Mouse (Mus musculus): ENCODE data around the gene Gadd45b. TPM values are rescaled to one million over a fixed set of nuclear protein-coding genes. Genes with fewer than 3 reads are reported as not detected.
A peak's percentile ranks its signal among the peaks of the same experiment; 100 is the strongest.

Gene Gadd45b
- 5.5 and 5.9 TPM in 2 replicates for polyA plus RNA-seq (2015; fragmentation: Nextera tagmentation; extraction: Ambion mirVana)

DNA sequence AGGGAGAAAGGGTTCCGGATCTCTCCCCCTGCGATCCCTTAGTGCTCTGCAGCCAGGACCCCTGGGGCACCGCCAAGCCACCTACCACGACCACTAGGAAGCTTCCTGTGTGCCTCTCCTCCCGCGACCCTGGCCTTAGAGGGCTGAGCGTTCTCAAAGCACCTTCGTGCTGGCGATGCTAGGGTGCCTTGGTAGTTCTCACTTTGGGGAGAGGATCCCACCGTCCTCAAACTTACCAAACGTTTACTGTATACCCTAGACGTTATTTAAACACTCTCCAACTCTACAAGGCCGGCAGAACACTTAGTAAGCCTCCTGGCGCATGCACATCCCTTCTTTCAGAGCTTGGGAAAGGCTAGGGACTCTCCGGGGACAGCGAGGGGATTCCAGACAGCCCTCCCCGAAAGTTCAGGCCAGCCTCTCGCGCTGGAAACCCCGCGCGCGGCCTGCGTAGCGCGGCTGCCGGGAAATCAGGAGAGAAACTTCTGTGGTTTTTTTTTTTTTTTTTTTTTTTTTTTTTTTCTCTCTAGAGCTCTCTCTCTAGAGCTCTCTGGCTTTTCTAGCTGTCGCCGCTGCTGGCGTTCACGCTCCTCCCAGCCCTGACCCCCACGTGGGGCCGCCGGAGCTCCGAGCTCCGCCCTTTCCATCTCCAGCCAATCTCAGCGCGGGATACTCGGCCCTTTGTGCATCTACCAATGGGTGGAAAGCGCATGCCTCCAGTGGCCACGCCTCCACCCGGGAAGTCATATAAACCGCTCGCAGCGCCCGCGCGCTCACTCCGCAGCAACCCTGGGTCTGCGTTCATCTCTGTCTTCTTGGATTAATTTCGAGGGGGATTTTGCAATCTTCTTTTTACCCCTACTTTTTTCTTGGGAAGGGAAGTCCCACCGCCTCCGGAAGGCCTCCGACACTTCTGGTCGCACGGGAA lies at the start of gene Gadd45b:
Gene Gadd45b (plus strand): TSS at position 775 of the 928 bp plus-strand sequence.
- Histone ChIP-seq H3K4me1 (peaks cover 51% of the 10 kb centered on the region), H3K36me3 (no peaks in the 10 kb centered on the region), H3K27me3 (peaks cover 44% of the 10 kb centered on the region)

DNA sequence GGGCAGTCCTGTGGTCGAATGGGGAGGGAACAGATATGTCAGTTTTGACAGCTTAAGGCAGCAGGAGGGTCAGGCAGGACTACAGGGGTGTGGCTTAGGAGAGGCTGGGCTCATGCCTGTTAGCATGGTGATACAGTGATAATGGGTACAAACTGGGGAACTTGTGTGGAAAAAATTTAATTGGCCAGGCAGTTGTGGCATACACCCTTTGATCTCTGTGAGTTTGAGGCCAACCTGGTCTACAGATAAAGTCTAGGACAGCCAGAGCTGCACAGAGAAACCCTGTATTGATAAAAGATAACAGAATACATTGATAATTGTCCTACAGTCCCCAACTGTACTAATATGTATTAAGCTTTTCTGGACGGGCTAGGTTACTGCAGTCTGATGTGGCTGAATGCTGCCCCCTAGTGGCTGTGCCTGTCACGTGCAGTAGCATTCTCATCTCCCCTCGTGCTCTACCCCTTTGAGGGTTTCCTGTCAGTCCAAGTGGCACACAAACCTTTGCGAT lies 49.7 kb upstream of the Gadd45b start:
- no peaks in the 10 kb centered on the region for H3K27me3 ChIP-seq
- no peak overlapping the region for H3K27ac ChIP-seq (replicated peaks)
- H3K4me2 ChIP-seq (replicated peaks): no peak overlapping the region
- 22% methylated on average over 5 of the region's 5 CpGs for WGBS
- H3K36me3 ChIP-seq: no peaks in the 10 kb centered on the region
- ATAC-seq (replicated peaks): no peak
- H3K9ac ChIP-seq (replicated peaks): no peak overlapping the region
- H3K9me3 ChIP-seq: no peaks in the 10 kb centered on the region
- no peak overlapping the region for H3K4me3 ChIP-seq
- no peaks in the 10 kb centered on the region for H3K4me1 ChIP-seq

More for the DNA sequence above, at the start of gene Gadd45b:
- WGBS: under 1% methylated on average over 56 of the region's 56 CpGs
- no peaks in the 10 kb centered on the region for H3K9me3 ChIP-seq
- peak within 1 kb of the TSS; percentile 56 for H3K4me3 ChIP-seq
- peak; percentile 92 for ATAC-seq (replicated peaks)
- peak within 1 kb of the TSS; percentile 99 for H3K4me2 ChIP-seq (replicated peaks)
- peak within 1 kb of the TSS; percentile 80 for H3K9ac ChIP-seq (replicated peaks)
- H3K27ac ChIP-seq (replicated peaks): peak within 1 kb of the TSS; percentile 71

DNA sequence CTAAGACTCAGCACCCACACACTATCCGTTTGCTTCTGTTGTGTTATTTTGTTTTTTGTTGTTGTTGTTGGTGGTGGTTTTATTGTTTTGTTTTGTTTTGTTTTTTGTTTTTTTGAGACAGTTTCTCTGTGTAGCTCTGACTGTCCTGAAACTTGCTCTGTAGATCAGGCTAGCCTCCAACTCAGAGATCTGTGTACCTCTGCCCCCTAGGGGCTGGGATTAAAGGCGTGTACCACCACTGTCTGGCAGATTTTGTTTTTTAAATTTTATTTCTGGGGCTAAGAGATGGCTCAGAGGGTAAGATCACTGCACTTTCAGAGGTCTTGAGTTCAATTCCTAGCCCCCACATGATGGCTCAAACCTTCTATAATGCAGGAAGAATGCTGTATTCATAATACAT lies 49.0 kb upstream of the Gadd45b start:
- Histone ChIP-seq H3K9me3 (no peaks in the 10 kb centered on the region), H3K27me3 (no peaks in the 10 kb centered on the region), H3K4me2 (replicated peaks) (no peak overlapping the region), H3K27ac (replicated peaks) (no peak overlapping the region), H3K36me3 (no peaks in the 10 kb centered on the region), H3K4me1 (no peaks in the 10 kb centered on the region), H3K9ac (replicated peaks) (no peak overlapping the region), H3K4me3 (no peak overlapping the region)
- no peak for ATAC-seq (replicated peaks)
- WGBS: 68% methylated on average over 2 of the region's 2 CpGs

DNA sequence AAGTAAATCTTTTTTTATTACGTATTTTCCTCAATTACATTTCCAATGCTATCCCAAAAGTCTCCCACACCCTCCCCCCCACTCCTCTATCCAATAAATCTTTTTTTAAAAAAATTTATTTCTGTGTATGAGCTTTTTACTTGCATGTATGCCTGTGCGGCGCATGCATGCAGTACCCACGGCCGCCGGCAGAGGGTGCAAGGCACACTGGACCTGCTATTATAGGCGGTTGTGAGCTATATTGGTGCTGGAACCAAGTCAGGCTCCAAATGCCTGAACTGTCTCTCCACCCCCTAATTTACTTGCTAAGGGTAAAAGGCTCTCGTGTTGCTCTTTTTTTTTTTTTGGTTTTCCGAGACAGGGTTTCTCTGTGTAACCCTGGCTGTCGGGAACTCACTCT lies 48.6 kb upstream of the Gadd45b start:
- H3K27me3 ChIP-seq: no peaks in the 10 kb centered on the region
- H3K27ac ChIP-seq (replicated peaks): no peak overlapping the region
- 25% methylated on average over 10 of the region's 10 CpGs for WGBS
- no peak for ATAC-seq (replicated peaks)
- H3K9me3 ChIP-seq: no peaks in the 10 kb centered on the region
- H3K9ac ChIP-seq (replicated peaks): no peak overlapping the region
- H3K4me2 ChIP-seq (replicated peaks): no peak overlapping the region
- H3K4me1 ChIP-seq: no peaks in the 10 kb centered on the region
- H3K36me3 ChIP-seq: no peaks in the 10 kb centered on the region
- H3K4me3 ChIP-seq: no peak overlapping the region

DNA sequence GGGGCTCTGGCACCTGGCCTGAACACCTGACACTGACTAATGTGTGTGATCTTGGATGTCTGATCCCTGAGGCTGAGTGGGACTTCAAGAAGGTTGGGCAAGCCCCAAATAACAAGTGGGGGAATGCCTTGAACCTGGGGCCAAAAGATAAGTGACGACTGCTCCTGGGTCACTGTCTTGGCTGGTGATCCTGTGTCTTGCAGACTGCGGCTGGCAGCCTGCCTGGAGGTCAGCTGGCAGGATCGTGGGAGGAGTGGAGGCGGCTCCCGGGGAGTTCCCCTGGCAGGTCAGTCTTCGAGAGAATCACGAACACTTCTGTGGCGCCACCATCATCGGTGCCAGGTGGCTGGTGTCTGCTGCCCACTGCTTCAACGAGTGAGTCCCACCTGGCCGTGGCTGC lies 42.7 kb upstream of the Gadd45b start:
- Histone ChIP-seq H3K9me3 (no peaks in the 10 kb centered on the region), H3K27me3 (peaks cover 4% of the 10 kb centered on the region; the same call in 1 of the 2 replicates), H3K36me3 (no peaks in the 10 kb centered on the region), H3K4me1 (no peaks in the 10 kb centered on the region), H3K27ac (replicated peaks) (no peak overlapping the region), H3K4me3 (no peak overlapping the region), H3K4me2 (replicated peaks) (no peak overlapping the region), H3K9ac (replicated peaks) (no peak overlapping the region)
- 62% methylated on average over 11 of the region's 11 CpGs for WGBS
- no peak for ATAC-seq (replicated peaks)

DNA sequence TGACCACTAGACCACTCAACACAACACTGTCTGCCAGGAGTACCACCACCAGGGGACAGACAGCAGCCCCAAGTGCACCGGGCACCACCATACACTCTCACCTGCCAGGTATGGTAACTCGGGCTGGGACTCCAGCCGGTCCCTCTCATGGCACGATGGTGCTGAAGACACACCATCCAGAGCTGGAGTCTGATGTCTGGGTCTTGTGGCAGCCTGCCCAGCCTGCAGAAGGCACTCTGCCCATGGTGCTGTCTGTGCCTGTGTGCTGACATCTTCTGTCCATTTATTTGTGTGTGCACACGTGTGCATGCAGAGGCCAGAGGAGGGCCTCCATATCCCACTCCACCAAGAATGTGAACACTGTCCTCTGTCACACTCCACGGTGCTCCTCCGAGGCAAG lies 34.8 kb upstream of the Gadd45b start:
- H3K27ac ChIP-seq (replicated peaks): no peak overlapping the region
- peaks cover 11% of the 10 kb centered on the region; the same call in 1 of the 2 replicates for H3K36me3 ChIP-seq
- ATAC-seq (replicated peaks): no peak
- no peak overlapping the region for H3K9ac ChIP-seq (replicated peaks)
- WGBS: 87% methylated on average over 7 of the region's 7 CpGs
- H3K4me3 ChIP-seq: no peak overlapping the region
- no peak overlapping the region for H3K4me2 ChIP-seq (replicated peaks)
- no peaks in the 10 kb centered on the region for H3K9me3 ChIP-seq
- no peaks in the 10 kb centered on the region for H3K27me3 ChIP-seq
- H3K4me1 ChIP-seq: peaks cover 17% of the 10 kb centered on the region

DNA sequence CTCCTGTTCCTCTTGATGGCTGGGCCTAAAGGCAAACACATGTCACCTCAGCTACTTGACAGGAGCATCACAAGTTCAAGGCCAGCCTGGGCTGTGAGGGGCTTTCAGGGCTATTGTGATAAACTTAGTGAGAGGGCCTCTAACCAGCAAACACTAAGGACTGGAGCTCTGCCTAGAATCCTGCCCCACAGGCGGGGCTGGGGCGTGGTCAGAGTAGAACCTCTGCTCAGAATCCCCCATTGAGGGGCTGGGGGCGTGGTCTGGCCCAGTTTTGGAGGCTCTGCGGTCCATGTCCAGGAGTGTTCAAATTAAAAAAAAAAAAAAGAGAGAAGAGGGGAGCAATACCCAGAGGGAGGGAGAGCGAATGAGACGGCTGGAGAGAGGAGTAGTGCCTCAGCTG lies 34.2 kb upstream of the Gadd45b start:
- no peak overlapping the region for H3K27ac ChIP-seq (replicated peaks)
- H3K27me3 ChIP-seq: no peaks in the 10 kb centered on the region
- peaks cover 11% of the 10 kb centered on the region; the same call in 1 of the 2 replicates for H3K36me3 ChIP-seq
- H3K9me3 ChIP-seq: no peaks in the 10 kb centered on the region
- H3K4me2 ChIP-seq (replicated peaks): no peak overlapping the region
- peaks cover 17% of the 10 kb centered on the region for H3K4me1 ChIP-seq
- H3K9ac ChIP-seq (replicated peaks): no peak overlapping the region
- H3K4me3 ChIP-seq: no peak overlapping the region
- ATAC-seq (replicated peaks): no peak
- WGBS: 79% methylated on average over 6 of the region's 6 CpGs

DNA sequence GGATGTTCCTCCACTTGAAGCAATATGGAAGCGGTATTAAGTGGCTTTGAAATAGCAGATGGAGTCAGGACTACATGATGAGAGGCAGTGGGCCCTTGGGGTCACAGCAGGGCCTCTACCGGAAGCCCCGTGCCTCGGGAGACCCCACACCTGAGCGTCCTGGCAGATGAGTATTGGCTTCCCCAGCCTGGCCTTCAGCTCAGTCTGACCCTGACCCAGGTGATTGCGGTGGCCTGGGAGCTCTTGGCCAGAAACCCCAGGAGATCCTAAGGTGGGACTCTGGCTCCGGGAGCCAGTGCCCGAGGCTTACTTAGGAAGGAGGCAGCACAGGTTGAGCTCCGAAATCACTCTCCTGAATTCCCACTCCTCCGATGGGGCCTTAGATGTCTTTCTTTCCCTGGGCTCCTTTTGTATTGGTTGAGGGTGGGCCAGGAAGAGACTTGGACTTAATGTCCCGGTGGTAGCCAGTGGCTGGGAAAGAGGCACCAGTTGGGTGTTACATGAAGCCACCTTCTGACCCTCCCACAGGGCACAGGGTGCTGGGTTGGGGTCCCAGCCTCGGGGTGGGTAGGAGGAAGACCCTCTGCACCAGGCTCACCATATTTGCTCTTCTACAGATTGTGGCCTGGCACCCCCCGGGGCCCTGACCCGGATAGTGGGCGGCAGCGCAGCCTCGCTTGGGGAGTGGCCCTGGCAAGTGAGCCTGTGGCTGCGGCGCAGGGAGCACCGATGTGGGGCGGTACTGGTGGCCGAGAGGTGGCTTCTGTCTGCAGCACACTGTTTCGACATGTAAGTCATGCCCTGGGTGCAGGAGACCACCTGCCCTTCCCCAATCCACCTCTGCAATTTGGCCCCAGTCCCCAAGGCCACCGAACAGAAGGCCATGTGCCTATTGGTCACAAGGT lies 33.0 kb upstream of the Gadd45b start:
- WGBS: 72% methylated on average over 24 of the region's 24 CpGs
- H3K4me1 ChIP-seq: peaks cover 17% of the 10 kb centered on the region
- H3K27me3 ChIP-seq: no peaks in the 10 kb centered on the region

DNA sequence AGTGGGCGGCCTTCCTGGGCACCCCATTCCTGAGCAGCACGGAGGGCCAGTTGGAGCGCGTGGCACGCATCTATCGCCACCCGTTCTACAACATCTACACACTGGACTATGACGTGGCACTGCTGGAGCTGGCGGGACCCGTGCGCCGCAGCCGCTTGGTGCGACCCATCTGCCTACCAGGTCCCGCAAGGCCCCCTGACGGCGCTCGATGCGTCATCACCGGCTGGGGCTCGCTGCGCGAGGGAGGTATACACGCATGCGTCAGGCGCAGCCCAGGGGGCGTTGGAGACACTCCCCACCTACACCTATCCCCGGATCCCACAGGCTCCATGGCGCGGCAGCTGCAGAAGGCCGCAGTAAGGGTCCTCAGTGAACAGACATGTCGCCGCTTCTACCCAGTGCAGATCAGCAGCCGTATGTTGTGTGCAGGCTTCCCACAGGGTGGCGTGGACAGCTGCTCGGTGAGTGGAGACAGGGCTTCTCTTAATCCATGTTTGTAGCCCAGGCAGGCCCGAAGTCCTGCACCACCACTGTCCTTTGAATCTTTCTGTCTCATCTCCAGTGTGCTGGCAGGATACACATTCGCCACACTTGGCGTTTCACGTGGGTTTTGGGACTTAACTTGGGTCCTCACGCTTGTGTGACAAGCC lies 31.9 kb upstream of the Gadd45b start:
- WGBS: 38% methylated on average over 41 of the region's 41 CpGs
- H3K9me3 ChIP-seq: no peaks in the 10 kb centered on the region
- peaks cover 14% of the 10 kb centered on the region; the same call in 1 of the 2 replicates for H3K36me3 ChIP-seq
- no peak overlapping the region for H3K4me3 ChIP-seq
- no peak overlapping the region for H3K27ac ChIP-seq (replicated peaks)
- H3K4me1 ChIP-seq: peaks cover 17% of the 10 kb centered on the region
- H3K27me3 ChIP-seq: no peaks in the 10 kb centered on the region
- no peak overlapping the region for H3K4me2 ChIP-seq (replicated peaks)
- no peak for ATAC-seq (replicated peaks)
- no peak overlapping the region for H3K9ac ChIP-seq (replicated peaks)

More for the DNA sequence above, 33.0 kb upstream of the Gadd45b start:
- no peak overlapping the region for H3K4me3 ChIP-seq
- H3K36me3 ChIP-seq: peaks cover 11% of the 10 kb centered on the region; the same call in 1 of the 2 replicates
- H3K4me2 ChIP-seq (replicated peaks): no peak overlapping the region
- H3K9me3 ChIP-seq: no peaks in the 10 kb centered on the region
- no peak overlapping the region for H3K27ac ChIP-seq (replicated peaks)
- ATAC-seq (replicated peaks): no peak
- no peak overlapping the region for H3K9ac ChIP-seq (replicated peaks)

DNA sequence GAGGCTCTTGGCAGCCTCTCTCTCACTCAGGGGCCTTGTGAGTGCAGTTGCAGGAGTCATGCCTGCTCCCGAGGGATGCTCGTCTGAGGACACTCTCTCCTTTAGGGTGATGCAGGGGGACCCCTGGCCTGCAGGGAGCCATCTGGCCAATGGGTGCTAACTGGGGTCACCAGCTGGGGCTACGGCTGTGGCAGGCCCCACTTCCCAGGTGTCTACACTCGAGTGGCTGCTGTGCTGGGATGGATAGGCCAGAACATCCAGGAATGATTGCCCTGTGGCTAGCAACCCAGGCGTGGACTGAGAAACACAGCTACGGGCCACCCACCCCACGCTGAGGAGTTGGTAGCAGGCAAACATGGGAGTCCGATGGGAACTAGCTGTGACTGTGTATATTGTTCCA lies 30.8 kb upstream of the Gadd45b start:
- Histone ChIP-seq H3K9ac (replicated peaks) (peak overlapping the region; percentile 70; the same call in 1 of the 2 replicates), H3K27me3 (no peaks in the 10 kb centered on the region), H3K36me3 (peaks cover 25% of the 10 kb centered on the region), H3K4me2 (replicated peaks) (peak overlapping the region; percentile 90; the same call in 1 of the 2 replicates), H3K4me1 (peaks cover 17% of the 10 kb centered on the region), H3K9me3 (no peaks in the 10 kb centered on the region), H3K27ac (replicated peaks) (no peak overlapping the region), H3K4me3 (peak overlapping the region; percentile 69; the same call in 1 of the 2 replicates)
- ATAC-seq (replicated peaks): no peak
- WGBS: 87% methylated on average over 8 of the region's 8 CpGs

DNA sequence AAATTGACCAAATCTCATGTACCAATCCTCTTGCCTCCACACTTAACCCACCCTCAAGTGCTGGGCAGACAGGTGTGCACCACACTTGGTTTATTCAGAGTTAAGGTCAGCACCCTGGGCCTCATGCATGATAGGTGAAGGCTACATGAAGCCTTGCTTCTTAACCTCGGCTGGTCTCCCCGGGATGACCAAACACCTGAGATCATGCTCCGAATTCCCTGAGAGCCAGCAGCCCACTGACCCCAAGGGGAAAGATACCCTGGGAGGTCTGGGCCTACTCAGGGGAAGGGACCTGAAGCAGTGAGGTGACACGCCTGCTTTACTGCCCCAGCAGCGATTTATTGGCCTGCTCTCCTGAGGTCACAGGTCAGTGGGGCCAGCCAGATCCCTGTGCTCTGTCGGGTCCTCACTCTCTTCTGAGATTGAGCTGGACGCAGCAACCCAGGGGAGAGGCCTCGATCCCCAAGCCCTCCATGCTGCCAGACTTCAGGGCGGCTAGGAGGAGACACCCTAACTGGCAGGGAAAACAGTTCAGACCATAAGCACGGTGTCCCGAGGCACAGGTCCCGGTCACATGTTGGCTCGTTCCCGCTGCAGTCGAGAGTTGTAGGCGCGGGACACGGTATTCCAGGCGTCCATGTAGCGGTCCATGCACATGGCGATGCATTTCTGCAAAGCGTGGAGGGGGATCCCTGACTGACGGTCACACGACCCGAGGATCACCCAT lies 30.1 kb upstream of the Gadd45b start:
- Histone ChIP-seq H3K9ac (replicated peaks) (peak overlapping the region; percentile 70), H3K27me3 (no peaks in the 10 kb centered on the region), H3K4me2 (replicated peaks) (peak overlapping the region; percentile 90), H3K4me3 (peak overlapping the region; percentile 69), H3K27ac (replicated peaks) (peak overlapping the region; percentile 85), H3K36me3 (peaks cover 31% of the 10 kb centered on the region), H3K4me1 (peaks cover 17% of the 10 kb centered on the region), H3K9me3 (no peaks in the 10 kb centered on the region)
- WGBS: 15% methylated on average over 25 of the region's 25 CpGs
- no peak for ATAC-seq (replicated peaks)

All from forebrain, embryonic 15.5 days (tissue).